Mouse (Mus musculus) bone marrow macrophage, adult 2 months (primary cell): ENCODE results near the gene Dab1.

ENCODE experiments used
- CTCF ChIP-seq: IDR thresholded peaks from 2 replicates; pipeline ENCODE4 v1.5.1; 2012; ENCODE audit warnings: low read depth, mild to moderate bottlenecking, low read length, moderate library complexity
- POLR2A ChIP-seq: IDR thresholded peaks from 2 replicates; pipeline ENCODE4 v1.6.1; 2012; ENCODE audit warnings: mild to moderate bottlenecking, low read depth, low read length, borderline replicate concordance

DNA sequence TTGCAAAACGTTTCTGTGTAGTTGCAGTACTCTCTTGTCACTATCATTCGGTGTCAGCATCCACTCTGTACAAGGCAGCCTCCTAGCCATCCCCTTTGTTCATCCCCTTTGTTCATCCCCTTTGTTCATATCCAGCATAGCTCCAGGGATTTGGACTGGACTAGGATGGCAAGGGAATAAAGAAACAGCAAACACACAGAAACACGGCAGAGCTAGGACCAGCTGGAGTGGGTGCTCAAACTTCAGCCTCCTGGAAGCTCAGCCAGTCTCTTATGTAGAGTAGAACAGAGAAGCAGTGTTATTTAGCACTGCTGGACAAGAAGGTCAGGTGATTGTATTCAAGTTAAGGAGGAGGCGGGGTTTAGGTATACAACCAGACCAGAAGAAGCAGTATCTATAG is 853.8 kb downstream of the Dab1 start:
- TF ChIP-seq POLR2A (no peak), CTCF (no peak)
